Mouse (Mus musculus) thymus, adult 2 months (tissue): ENCODE data around the gene Psg25. TPM values are rescaled to one million over a fixed set of nuclear protein-coding genes. Genes with fewer than 3 reads are reported as not detected.
"Not testable (repeated sequence)": the region's sequence is repeated elsewhere in the genome, so short reads cannot be mapped to it uniquely, and the experiment has no call there.

ENCODE experiments used
- DNase-seq: peaks from one replicate; pipeline ENCODE4 v3.0.0; 2021
- H3K27ac ChIP-seq: fragments of 200-500 bp; 2 replicates; pipeline ENCODE4 v1.5.1; 2012; ENCODE audit warnings: low read length, control low read depth; ENCODE audit not compliant: control insufficient read depth, insufficient read depth
- H3K27me3 ChIP-seq: fragments of 200-500 bp; 2 replicates; pipeline ENCODE4 v1.6.1; 2012; ENCODE audit warnings: mild to moderate bottlenecking, low read length, moderate library complexity, mixed read lengths; ENCODE audit not compliant: control insufficient read depth, insufficient read depth
- H3K36me3 ChIP-seq: fragments of 200-500 bp; 2 replicates; pipeline ENCODE4 v1.6.1; 2012; ENCODE audit warnings: mild to moderate bottlenecking, low read length, moderate library complexity; ENCODE audit not compliant: control insufficient read depth, insufficient read depth
- H3K4me1 ChIP-seq: fragments of 200-500 bp; replicated peaks from 2 replicates; pipeline ENCODE4 v1.6.1; 2012; ENCODE audit warnings: low read length; ENCODE audit not compliant: control insufficient read depth, insufficient read depth
- H3K4me3 ChIP-seq: fragments of 200-500 bp; 2 replicates; pipeline ENCODE4 v1.5.1; 2012; ENCODE audit warnings: mild to moderate bottlenecking, low read length, control low read depth, moderate library complexity; ENCODE audit not compliant: control insufficient read depth, insufficient read depth
- CTCF ChIP-seq: fragments of 200-500 bp; IDR thresholded peaks from 2 replicates; pipeline ENCODE4 v1.5.1; 2012; ENCODE audit warnings: mild to moderate bottlenecking, control low read depth, low read length, moderate library complexity, borderline replicate concordance; ENCODE audit not compliant: control insufficient read depth, poor library complexity, insufficient read depth; ENCODE audit errors: extremely low read depth
- POLR2A ChIP-seq: fragments of 200-500 bp; IDR thresholded peaks from 2 replicates; pipeline ENCODE4 v1.6.1; 2012; ENCODE audit warnings: mild to moderate bottlenecking, low read length, control low read depth, moderate library complexity; ENCODE audit not compliant: control insufficient read depth, poor library complexity, insufficient read depth; ENCODE audit errors: extremely low read depth
- WGBS: fragments of 180-500 bp; shearing (Covaris S2); methylation state at CpG from one replicate; pipeline ENCODE4 v1.1.7; 2018; 5-methylcytosine and 5-hydroxymethylcytosine counted together
- polyA plus RNA-seq: library from polyadenylated mRNA; depleted of rRNA; stranded (reverse); fragments of >200 nt; gene quantifications from 2 replicates; pipeline ENCODE4 v1.2.3, GENCODE M21; 2012; rRNA removed

Gene Psg25
- 0.22 and 0.24 TPM in 2 replicates for polyA plus RNA-seq

DNA sequence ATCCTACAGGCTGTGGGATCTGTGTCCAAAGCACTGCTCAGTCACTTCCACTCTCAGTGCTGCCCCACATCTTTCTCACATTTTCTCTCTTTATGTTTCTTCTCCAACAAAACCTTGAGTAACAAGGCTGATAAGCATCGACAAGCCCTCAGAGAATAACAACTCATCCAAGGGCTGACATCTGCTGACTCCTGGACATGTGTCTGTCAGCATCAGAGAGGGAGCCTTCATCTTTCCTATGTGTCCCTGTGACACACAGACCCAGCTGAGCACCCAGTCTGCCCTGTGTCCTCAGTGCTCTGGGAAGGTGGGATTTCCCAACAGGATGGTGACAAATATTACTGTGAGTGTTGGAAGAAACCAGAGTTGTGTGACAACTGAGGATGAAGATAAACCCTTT, at the start of gene Psg25:
Gene Psg25, minus strand, starts transcription at position 101 of the 400 bp plus-strand sequence.
- 83% methylated on average over 1 of the region's 1 CpGs for whole genome bisulfite sequencing
- Histone ChIP-seq H3K36me3 (no peaks in the 10 kb centered on the region), H3K27ac (no peak within 1 kb of the TSS), H3K4me3 (no peak within 1 kb of the TSS), H3K4me1 (no peaks in the 10 kb centered on the region), H3K27me3 (no peaks in the 10 kb centered on the region)
- DNase-seq, result no peak
- TF ChIP-seq CTCF, result no peak
- TF ChIP-seq POLR2A, result no peak

DNA sequence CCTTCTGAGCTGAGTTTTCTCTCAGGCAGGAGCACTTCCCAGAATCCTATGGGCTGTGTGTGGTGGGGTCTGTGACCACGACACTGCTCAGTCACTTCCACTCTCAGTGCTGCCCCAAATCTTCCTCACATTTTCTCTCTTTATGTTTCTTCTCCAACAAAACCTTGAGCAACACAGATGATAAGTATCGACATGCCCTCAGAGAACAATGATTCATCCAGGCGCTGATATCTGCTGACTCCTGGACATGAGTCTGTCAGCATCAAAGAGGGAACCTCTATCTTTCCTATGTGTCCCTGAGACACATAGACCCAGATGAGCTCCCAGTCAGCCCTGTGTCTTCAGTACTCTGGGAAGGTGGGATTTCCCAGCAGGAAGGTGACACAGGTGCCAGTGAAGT, 35.1 kb upstream of the Psg25 start, which contains the start of gene Psg27:
Gene Psg27, minus strand, starts transcription at position 101 of the 400 bp plus-strand sequence.
- H3K27me3 ChIP-seq, result no peaks in the 10 kb centered on the region
- H3K4me3 ChIP-seq, result no peak within 1 kb of the TSS
- H3K36me3 ChIP-seq, result no peaks in the 10 kb centered on the region
- no peak within 1 kb of the TSS for H3K27ac ChIP-seq
- no peak for TF ChIP-seq POLR2A
- TF ChIP-seq CTCF, result no peak
- H3K4me1 ChIP-seq, result no peaks in the 10 kb centered on the region
- no peak for DNase-seq
- 88% methylated on average over 3 of the region's 3 CpGs for WGBS

- no peak for DNase-seq
- H3K27me3 ChIP-seq, result no peaks in the 10 kb centered on the region
- no peak overlapping the region for H3K4me3 ChIP-seq
- no peaks in the 10 kb centered on the region for H3K4me1 ChIP-seq
- no peak for TF ChIP-seq CTCF
- TF ChIP-seq POLR2A, result no peak
- H3K36me3 ChIP-seq, result no peaks in the 10 kb centered on the region
- no peak overlapping the region for H3K27ac ChIP-seq
These were observed 27.8 kb upstream of the Psg25 start for GRCm38 (mm10) chr7:18559850-18560249.

DNA sequence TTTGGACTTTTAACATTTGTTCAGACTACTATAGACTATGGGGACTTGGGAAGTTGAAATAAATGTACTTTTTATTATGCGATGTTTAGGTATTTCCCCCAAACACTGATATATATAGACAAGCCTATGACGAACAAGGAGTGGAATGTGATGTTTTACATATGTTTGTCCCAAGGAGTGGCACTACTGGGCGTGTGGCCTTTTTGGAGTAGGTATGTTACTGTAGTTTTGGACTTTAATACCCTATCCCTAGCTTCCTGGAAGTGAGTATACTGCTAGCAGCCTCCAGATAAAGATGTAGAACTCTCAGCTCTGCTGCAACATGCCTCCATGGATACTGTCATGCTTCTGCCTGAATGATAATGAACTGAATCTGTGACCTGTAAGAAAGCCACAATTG, 23.7 kb upstream of the Psg25 start:
- not testable (repeated sequence) for H3K27ac ChIP-seq, H3K36me3 ChIP-seq, H3K27me3 ChIP-seq, H3K4me1 ChIP-seq, H3K4me3 ChIP-seq, DNase-seq
- 89% methylated on average over 3 of the region's 3 CpGs for WGBS

DNA sequence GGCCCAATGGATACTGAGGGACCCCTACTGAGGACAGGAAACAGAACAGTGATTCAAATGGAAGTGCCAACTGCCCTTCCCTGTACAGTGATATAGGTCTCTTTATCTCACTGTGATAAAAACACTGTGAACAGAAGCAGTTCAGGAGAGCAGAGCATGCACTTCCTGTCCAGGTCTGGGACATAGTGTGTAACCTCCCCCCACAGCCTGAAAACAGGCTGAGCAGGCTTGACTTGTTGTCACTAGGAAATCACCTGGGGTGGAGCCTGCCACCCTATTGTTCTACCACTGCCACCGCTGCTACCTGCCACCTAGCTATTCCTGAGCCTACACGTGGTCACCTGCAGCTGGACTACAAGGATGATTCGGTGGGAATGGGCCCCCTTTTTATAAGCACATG, 1.4 kb upstream of the Psg25 start:
- Histone ChIP-seq H3K4me1 (no peaks in the 10 kb centered on the region), H3K36me3 (no peaks in the 10 kb centered on the region), H3K27me3 (no peaks in the 10 kb centered on the region), H3K4me3 (no peak overlapping the region), H3K27ac (no peak overlapping the region)
- 56% methylated on average over 3 of the region's 3 CpGs for WGBS
- no peak for TF ChIP-seq CTCF
- DNase-seq, result no peak

- 97% methylated on average over 8 of the region's 8 CpGs for WGBS
These were observed 7.4 kb downstream of the Psg25 start for GRCm38 (mm10) chr7:18524668-18525067.

GRCm38 (mm10) chr7:18512848-18513247, 19.2 kb downstream of the Psg25 start:
- not testable (repeated sequence) for H3K27me3 ChIP-seq, H3K36me3 ChIP-seq, H3K27ac ChIP-seq, H3K4me1 ChIP-seq, H3K4me3 ChIP-seq, DNase-seq

More at GRCm38 (mm10) chr7:18524668-18525067, 7.4 kb downstream of the Psg25 start:
- Histone ChIP-seq H3K4me3 (no peak overlapping the region), H3K36me3 (no peaks in the 10 kb centered on the region), H3K4me1 (no peaks in the 10 kb centered on the region), H3K27ac (no peak overlapping the region), H3K27me3 (no peaks in the 10 kb centered on the region)
- TF ChIP-seq POLR2A, result no peak
- no peak for TF ChIP-seq CTCF
- no peak for DNase-seq

DNA sequence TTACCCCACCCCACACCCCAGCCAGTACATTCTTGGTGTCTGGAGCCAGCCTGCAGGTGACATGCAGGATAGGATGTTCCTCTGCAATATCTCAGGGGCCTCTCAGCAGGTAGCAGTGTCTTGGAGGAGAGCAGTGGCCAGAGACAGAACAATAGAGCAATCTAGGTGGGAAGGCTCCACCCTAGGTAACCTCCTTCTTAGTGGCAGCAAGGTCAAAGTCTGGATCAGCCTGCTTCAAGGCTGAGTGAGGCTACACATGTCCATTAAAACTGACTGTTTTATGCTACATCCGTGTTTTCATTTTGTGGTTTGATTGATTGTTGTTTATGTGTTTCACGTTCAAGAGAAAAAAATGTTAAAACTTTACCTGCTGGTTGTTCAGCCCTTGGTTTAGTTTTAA, 19.7 kb downstream of the Psg25 start:
- WGBS, result 61% methylated on average over 2 of the region's 2 CpGs
- not testable (repeated sequence) for H3K4me1 ChIP-seq, H3K36me3 ChIP-seq, H3K27me3 ChIP-seq, H3K4me3 ChIP-seq, DNase-seq, H3K27ac ChIP-seq
